Mouse (Mus musculus) bone marrow, adult 2 months (tissue): Measurements from ENCODE around the gene Zdhhc7. TPM values are rescaled to one million over a fixed set of nuclear protein-coding genes. Genes with fewer than 3 reads are reported as not detected.

Experiments
- H3K27ac ChIP-seq: fragments of 200-500 bp; 2 replicates; pipeline ENCODE4 v1.5.1; 2012; ENCODE audit warnings: low read depth, mild to moderate bottlenecking, control low read depth, inconsistent platforms, low read length; ENCODE audit not compliant: control insufficient read depth, poor library complexity, insufficient read depth
- H3K4me1 ChIP-seq: fragments of 200-500 bp; 2 replicates; pipeline ENCODE4 v1.6.1; 2011; ENCODE audit warnings: low read length; ENCODE audit not compliant: control insufficient read depth, insufficient read depth
- H3K4me3 ChIP-seq: fragments of 200-500 bp; replicated peaks from 2 replicates; pipeline ENCODE3; 2011; ENCODE audit warnings: mild to moderate bottlenecking, low read depth, low read length, control low read depth; ENCODE audit not compliant: control insufficient read depth
- CTCF ChIP-seq: fragments of 200-500 bp; IDR thresholded peaks from 2 replicates; pipeline ENCODE4 v1.5.1; 2011; ENCODE audit warnings: low read length, control low read depth; ENCODE audit not compliant: control insufficient read depth, insufficient read depth
- POLR2A ChIP-seq: fragments of 200-500 bp; IDR thresholded peaks from 2 replicates; pipeline ENCODE4 v1.6.1; 2011; ENCODE audit warnings: low read depth, mild to moderate bottlenecking, control low read depth, low read length, borderline replicate concordance; ENCODE audit not compliant: control insufficient read depth
- WGBS: fragments of 180-500 bp; shearing (Covaris S2); methylation state at CpG from one replicate; pipeline ENCODE4 v1.1.7; 2018; 5-methylcytosine and 5-hydroxymethylcytosine counted together
- polyA plus RNA-seq: library from polyadenylated mRNA; stranded (reverse); fragments of >200 nt; gene quantifications from 2 replicates; pipeline ENCODE4 v1.2.4, GENCODE M21; 2011; ENCODE audit warnings: low replicate concordance; ENCODE audit not compliant: missing spikeins, insufficient read depth, insufficient read length

The Zdhhc7 gene
- polyA plus RNA-seq, 1 experiment: 18.7 TPM

GRCm38 (mm10) chr8:120136618-120137017 lies 35.3 kb upstream of the Zdhhc7 start:
- 88% methylated on average over 7 of the region's 7 CpGs for WGBS
- TF ChIP-seq CTCF: no peak
- no peak for TF ChIP-seq POLR2A
- Histone ChIP-seq H3K4me3 (no peak overlapping the region), H3K27ac (no peak overlapping the region), H3K4me1 (peaks cover 3% of the 10 kb centered on the region; the same call in 1 of the 2 replicates)

- Histone ChIP-seq H3K27ac (no peak overlapping the region), H3K4me3 (no peak overlapping the region), H3K4me1 (peaks cover 5% of the 10 kb centered on the region; the same call in 1 of the 2 replicates)
- no peak for TF ChIP-seq POLR2A
- no peak for TF ChIP-seq CTCF
- WGBS: 82% methylated on average over 7 of the region's 7 CpGs
Measured at GRCm38 (mm10) chr8:120135687-120136086, 34.4 kb upstream of the Zdhhc7 start.

DNA sequence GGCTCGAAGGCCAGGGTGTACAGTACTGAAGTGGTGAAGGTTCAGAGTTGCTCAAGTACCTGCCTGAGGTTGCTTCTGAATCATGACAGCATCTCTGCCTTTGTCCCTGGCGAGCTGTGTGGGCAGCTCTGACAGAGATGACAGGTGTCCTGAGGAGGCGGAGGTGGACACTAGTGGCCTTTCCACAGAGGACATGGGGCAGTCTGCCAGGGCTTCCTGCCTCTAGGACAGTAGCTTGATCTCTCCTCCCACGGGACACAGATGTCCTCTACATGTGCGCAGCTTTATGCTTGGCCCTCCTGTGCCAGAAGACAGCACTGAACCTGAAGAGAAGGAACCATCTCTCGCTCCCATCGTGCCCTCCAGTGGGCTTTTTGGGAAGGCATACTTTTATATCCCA lies 31.9 kb upstream of the Zdhhc7 start:
- WGBS: 77% methylated on average over 7 of the region's 7 CpGs
- no peak for TF ChIP-seq POLR2A
- TF ChIP-seq CTCF: no peak
- Histone ChIP-seq H3K4me1 (peaks cover 5% of the 10 kb centered on the region; the same call in 1 of the 2 replicates), H3K4me3 (no peak overlapping the region), H3K27ac (no peak overlapping the region)

DNA sequence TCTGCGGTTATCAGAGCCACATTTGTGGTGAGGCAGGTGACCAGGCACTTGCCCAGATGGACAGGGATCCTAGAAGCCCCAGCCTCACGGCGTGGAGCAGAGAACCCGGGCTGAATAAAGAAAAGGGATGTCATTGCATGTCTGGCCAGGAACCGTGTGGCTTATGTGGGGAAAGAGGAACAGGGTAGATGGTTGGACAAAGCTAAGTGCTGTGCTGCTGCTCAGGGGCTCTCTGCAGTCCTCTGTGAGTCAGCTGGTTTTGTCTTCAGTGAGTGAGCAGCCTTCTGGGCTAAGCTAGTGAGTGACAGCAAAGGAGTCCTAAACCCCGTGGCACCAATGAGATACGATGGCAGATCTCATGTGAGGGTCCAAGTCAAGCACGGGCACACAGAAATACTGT lies 29.9 kb upstream of the Zdhhc7 start:
- Histone ChIP-seq H3K4me3 (no peak overlapping the region), H3K27ac (no peak overlapping the region), H3K4me1 (peaks cover 5% of the 10 kb centered on the region; the same call in 1 of the 2 replicates)
- WGBS: 7% methylated on average over 8 of the region's 8 CpGs
- no peak for TF ChIP-seq POLR2A
- no peak for TF ChIP-seq CTCF

GRCm38 (mm10) chr8:120129547-120129946 lies 28.3 kb upstream of the Zdhhc7 start:
- Histone ChIP-seq H3K27ac (no peak overlapping the region), H3K4me3 (no peak overlapping the region), H3K4me1 (peaks cover 3% of the 10 kb centered on the region; the same call in 1 of the 2 replicates)
- TF ChIP-seq CTCF (no peak), POLR2A (no peak)
- 86% methylated on average over 4 of the region's 4 CpGs for WGBS

DNA sequence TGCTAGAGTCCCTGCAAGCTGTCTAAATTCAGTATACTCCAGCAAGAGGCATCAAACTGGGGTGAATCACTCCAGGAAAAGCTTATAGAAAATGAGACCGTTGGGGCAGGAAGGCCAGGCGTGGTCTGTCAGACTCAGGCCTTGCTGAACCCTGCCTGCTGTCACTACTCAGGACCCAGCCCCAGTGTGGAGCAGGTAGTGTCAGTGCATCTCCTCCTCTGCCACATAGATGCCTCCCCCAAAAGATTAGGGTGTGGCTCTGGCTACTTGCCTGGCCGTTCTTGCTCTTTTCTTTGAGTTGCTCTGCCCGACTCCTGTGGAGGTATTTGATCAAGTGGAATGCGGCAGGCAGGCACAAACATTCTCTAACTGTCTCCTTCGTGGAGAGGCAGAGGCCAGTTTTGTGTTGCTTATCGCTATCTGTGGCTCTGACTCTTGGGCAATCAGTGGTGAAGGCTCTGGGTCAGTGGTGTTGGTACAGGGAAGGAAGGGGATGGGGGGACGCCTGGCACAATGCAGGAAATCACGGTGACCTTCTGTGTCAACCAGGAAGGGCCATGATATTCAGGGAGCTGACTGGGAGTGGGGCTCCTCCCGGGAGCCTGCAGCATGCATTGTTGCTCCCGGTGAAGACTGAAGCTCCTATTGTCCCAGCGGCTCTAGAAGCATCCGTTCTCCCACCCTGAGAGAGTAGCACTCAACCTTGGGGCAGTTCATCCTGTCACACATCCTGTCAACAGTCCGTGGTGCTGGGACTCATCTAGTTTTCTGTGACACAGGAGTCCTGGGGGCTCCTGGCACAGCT lies 25.3 kb upstream of the Zdhhc7 start:
- Histone ChIP-seq H3K4me1 (peaks cover 2% of the 10 kb centered on the region; the same call in 1 of the 2 replicates), H3K4me3 (no peak overlapping the region), H3K27ac (peak overlapping the region; percentile 8; the same call in 1 of the 2 replicates)
- 41% methylated on average over 14 of the region's 14 CpGs for WGBS
- TF ChIP-seq CTCF: no peak
- no peak for TF ChIP-seq POLR2A

DNA sequence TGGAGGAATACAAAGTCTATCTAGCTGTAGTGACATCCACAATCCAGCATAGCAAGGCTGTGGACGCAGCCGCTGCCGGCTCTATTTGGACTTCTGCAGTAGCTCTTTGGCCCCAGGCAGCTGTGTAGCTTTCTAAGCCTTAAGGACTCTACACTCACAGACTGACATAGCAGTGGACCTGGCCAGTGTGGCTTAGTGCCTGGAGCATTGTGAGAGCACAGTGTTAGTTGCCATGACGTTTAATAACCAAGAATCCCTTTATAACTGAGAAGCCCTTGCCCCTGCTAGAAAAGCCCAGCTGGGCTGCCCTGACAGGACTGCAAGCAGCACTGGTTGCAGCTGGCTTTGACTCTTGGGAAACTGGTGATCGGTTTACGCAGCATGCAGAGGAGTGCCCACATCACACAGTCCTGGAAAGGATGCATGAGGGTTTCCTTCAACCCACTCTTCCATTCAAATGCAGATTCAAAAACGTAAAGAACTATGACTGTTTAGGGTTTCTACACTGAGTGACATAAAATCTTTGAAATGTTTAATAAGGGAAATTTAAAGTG lies 23.6 kb upstream of the Zdhhc7 start:
- 85% methylated on average over 7 of the region's 7 CpGs for WGBS
- TF ChIP-seq POLR2A (no peak), CTCF (no peak)
- no peaks in the 10 kb centered on the region; the same call in 1 of the 2 replicates for H3K4me1 ChIP-seq
- no peak overlapping the region for H3K27ac ChIP-seq
- no peak overlapping the region for H3K4me3 ChIP-seq

DNA sequence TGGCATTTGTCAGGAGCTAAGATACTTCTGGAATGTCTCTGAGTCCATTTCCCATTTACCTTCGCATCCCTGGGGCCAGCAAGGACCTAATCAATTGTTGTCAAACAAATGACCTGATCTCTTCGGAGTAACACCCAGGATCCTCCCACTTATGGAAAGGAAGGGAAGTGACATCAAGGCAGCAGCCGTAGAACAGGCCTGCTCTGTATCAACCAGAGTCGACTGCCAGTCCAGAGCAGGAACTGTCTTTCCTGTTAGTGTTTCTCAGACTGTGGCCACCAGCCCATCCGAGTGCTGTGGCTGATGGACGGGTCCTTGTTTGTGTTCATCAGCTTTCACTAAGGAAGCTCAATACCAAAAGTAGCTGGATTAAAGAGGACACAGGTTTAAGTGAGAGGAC lies 23.0 kb upstream of the Zdhhc7 start:
- H3K27ac ChIP-seq: no peak overlapping the region
- H3K4me1 ChIP-seq: peaks cover 3% of the 10 kb centered on the region; the same call in 1 of the 2 replicates
- H3K4me3 ChIP-seq: no peak overlapping the region
- WGBS: 23% methylated on average over 6 of the region's 6 CpGs
- TF ChIP-seq POLR2A: no peak
- TF ChIP-seq CTCF: no peak

DNA sequence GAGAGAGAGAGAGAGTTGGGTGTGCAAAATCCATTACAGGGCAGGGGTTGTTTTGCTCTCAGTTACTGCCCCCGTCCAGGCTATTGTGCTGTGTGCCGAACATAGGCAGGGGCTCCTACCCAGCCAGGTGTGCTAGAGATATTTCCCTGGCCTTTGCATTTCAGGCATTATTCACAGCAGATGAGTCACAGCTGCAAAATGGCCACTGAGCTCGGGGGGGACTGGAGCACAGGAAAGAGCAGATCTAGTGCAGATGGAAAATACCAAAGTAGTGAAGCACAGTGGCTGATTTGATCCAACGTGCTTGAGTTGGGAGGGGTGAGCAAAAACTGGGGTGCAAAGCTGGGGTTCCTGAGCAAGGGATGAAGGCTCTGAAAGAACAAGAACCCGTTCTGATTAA lies 19.7 kb upstream of the Zdhhc7 start:
- 76% methylated on average over 5 of the region's 5 CpGs for WGBS
- Histone ChIP-seq H3K4me3 (no peak overlapping the region), H3K4me1 (peaks cover 3% of the 10 kb centered on the region; the same call in 1 of the 2 replicates), H3K27ac (no peak overlapping the region)
- TF ChIP-seq POLR2A: no peak
- TF ChIP-seq CTCF: no peak
